Mouse (Mus musculus): ENCODE measurements around the gene Ccdc124. TPM values are rescaled to one million over a fixed set of nuclear protein-coding genes. Genes with fewer than 3 reads are reported as not detected.

Ccdc124 gene
- total and polyA plus RNA-seq, 3 experiments, result 36.2 to 82.0 (median 58.7) TPM

GRCm38 (mm10) chr8:70903112-70903511 is 29.4 kb upstream of the Ccdc124 start:
- H3K4me2 ChIP-seq (ENCODE audit: insufficient read depth, low read depth, poor library complexity, severe bottlenecking), result no peak overlapping the region
- peaks cover 11% of the 10 kb centered on the region for H3K79me2 ChIP-seq (replicated peaks; ENCODE audit: control insufficient read depth, extremely low read depth, insufficient read depth, poor library complexity, severe bottlenecking)
- no peaks in the 10 kb centered on the region for H3K9me3 ChIP-seq (replicated peaks; ENCODE audit: low read length)
- no peak for DNase-seq (ENCODE audit: extremely low read depth)
- H3K27me3 ChIP-seq (replicated peaks), result no peaks in the 10 kb centered on the region
- dilution Hi-C loops (cut with MboI; ENCODE audit: extremely low pct_ligation_motif_present, extremely low pct_unique_long_range_greater_than_20kb, low sequenced_read_pairs) (no loop called here), in situ Hi-C loops (cut with MboI; ENCODE audit: low pct_ligation_motif_present, low pct_unique_long_range_greater_than_20kb, low sequenced_read_pairs) (no loop called here)
- H3K27ac ChIP-seq (ENCODE audit: insufficient read depth, low read depth), result no peak overlapping the region
- H3K9ac ChIP-seq (ENCODE audit: insufficient read depth, low read depth), result no peak overlapping the region
- TF ChIP-seq USF1 (IDR thresholded peaks at IDR 0.05; ENCODE audit: low read depth, low read length) (no peak), SMC3 (IDR thresholded peaks at IDR 0.05; ENCODE audit: low read depth, low read length) (no peak), ZNF384 (IDR thresholded peaks at IDR 0.05; ENCODE audit: low read depth, low read length) (no peak), MEF2A (IDR thresholded peaks at IDR 0.05; ENCODE audit: borderline replicate concordance, low read depth, low read length) (no peak)
- no peak overlapping the region for H3K4me3 ChIP-seq (replicated peaks in 1 of 3; ENCODE audit: low read depth in 2 of 3, low read length in 2 of 3, poor library complexity in 1 of 3)
- H3K36me3 ChIP-seq (replicated peaks in 1 of 2; ENCODE audit: control insufficient read depth in 1 of 2, insufficient read depth in 1 of 2, low read length in 1 of 2), result peaks cover 0 to 4% of the 10 kb centered on the region in 2 experiments
- peaks cover 15 to 60% of the 10 kb centered on the region in 2 experiments for H3K4me1 ChIP-seq (ENCODE audit: control insufficient read depth in 1 of 2, insufficient read depth in 2 of 2)

GRCm38 (mm10) chr8:70902211-70902610 is 28.5 kb upstream of the Ccdc124 start:
- Histone ChIP-seq H3K9ac (ENCODE audit: insufficient read depth, low read depth) (no peak overlapping the region), H3K79me2 (replicated peaks; ENCODE audit: control insufficient read depth, extremely low read depth, insufficient read depth, poor library complexity, severe bottlenecking) (peaks cover 8% of the 10 kb centered on the region), H3K4me3 (replicated peaks in 1 of 3; ENCODE audit: low read depth in 2 of 3, low read length in 2 of 3, poor library complexity in 1 of 3) (no peak overlapping the region), H3K4me2 (ENCODE audit: insufficient read depth, low read depth, poor library complexity, severe bottlenecking) (no peak overlapping the region), H3K9me3 (replicated peaks; ENCODE audit: low read length) (no peaks in the 10 kb centered on the region), H3K36me3 (replicated peaks in 1 of 2; ENCODE audit: control insufficient read depth in 1 of 2, insufficient read depth in 1 of 2, low read length in 1 of 2) (no peaks in the 10 kb centered on the region), H3K27me3 (replicated peaks) (no peaks in the 10 kb centered on the region), H3K4me1 (ENCODE audit: control insufficient read depth in 1 of 2, insufficient read depth in 2 of 2) (peaks cover 15 to 54% of the 10 kb centered on the region in 2 experiments), H3K27ac (ENCODE audit: insufficient read depth, low read depth) (no peak overlapping the region)
- in situ Hi-C loops (cut with MboI; ENCODE audit: low pct_ligation_motif_present, low pct_unique_long_range_greater_than_20kb, low sequenced_read_pairs), result no loop called here
- DNase-seq (ENCODE audit: extremely low read depth), result no peak
- TF ChIP-seq PAX5 (IDR thresholded peaks at IDR 0.05; ENCODE audit: low read length) (no peak), MEF2A (IDR thresholded peaks at IDR 0.05; ENCODE audit: borderline replicate concordance, low read depth, low read length) (no peak), ZKSCAN1 (IDR thresholded peaks at IDR 0.05; ENCODE audit: borderline replicate concordance, low read depth, low read length) (no peak), EP300 (IDR thresholded peaks at IDR 0.05; ENCODE audit: low read length) (no peak), NRF1 (IDR thresholded peaks at IDR 0.05; ENCODE audit: low read depth, low read length) (no peak), ELF1 (IDR thresholded peaks at IDR 0.05; ENCODE audit: low read depth, low read length) (no peak), IRF4 (IDR thresholded peaks at IDR 0.05; ENCODE audit: low read depth, low read length) (no peak), USF1 (IDR thresholded peaks at IDR 0.05; ENCODE audit: low read depth, low read length) (no peak), ZNF384 (IDR thresholded peaks at IDR 0.05; ENCODE audit: low read depth, low read length) (no peak), SIN3A (IDR thresholded peaks at IDR 0.05; ENCODE audit: low read length) (no peak), SMC3 (IDR thresholded peaks at IDR 0.05; ENCODE audit: low read depth, low read length) (no peak), TBP (conservative IDR thresholded peaks at IDR 0.05; ENCODE audit: low read depth, low read length) (no peak)
- dilution Hi-C loops (cut with MboI; ENCODE audit: extremely low pct_ligation_motif_present, extremely low pct_unique_long_range_greater_than_20kb, low sequenced_read_pairs), result no loop called here

- Histone ChIP-seq H3K27me3 (replicated peaks) (no peaks in the 10 kb centered on the region), H3K4me1 (ENCODE audit: control insufficient read depth in 1 of 2, insufficient read depth in 2 of 2) (peaks cover 12 to 47% of the 10 kb centered on the region in 2 experiments), H3K79me2 (replicated peaks; ENCODE audit: control insufficient read depth, extremely low read depth, insufficient read depth, poor library complexity, severe bottlenecking) (peaks cover 12% of the 10 kb centered on the region), H3K9me3 (replicated peaks; ENCODE audit: low read length) (no peaks in the 10 kb centered on the region), H3K4me3 (replicated peaks in 1 of 3; ENCODE audit: low read depth in 2 of 3, low read length in 2 of 3, poor library complexity in 1 of 3) (no peak overlapping the region), H3K4me2 (ENCODE audit: insufficient read depth, low read depth, poor library complexity, severe bottlenecking) (no peak overlapping the region), H3K27ac (ENCODE audit: insufficient read depth, low read depth) (no peak overlapping the region), H3K9ac (ENCODE audit: insufficient read depth, low read depth) (no peak overlapping the region), H3K36me3 (replicated peaks in 1 of 2; ENCODE audit: control insufficient read depth in 1 of 2, insufficient read depth in 1 of 2, low read length in 1 of 2) (peaks cover 4 to 7% of the 10 kb centered on the region in 2 experiments)
- dilution Hi-C loops (cut with MboI; ENCODE audit: extremely low pct_ligation_motif_present, extremely low pct_unique_long_range_greater_than_20kb, low sequenced_read_pairs), result no loop called here
- TF ChIP-seq TBP (conservative IDR thresholded peaks at IDR 0.05; ENCODE audit: low read depth, low read length), result no peak
- TF ChIP-seq ZC3H11A (IDR thresholded peaks at IDR 0.05; ENCODE audit: low read depth, low read length), result no peak
- no peak for TF ChIP-seq TCF12 (IDR thresholded peaks at IDR 0.05; ENCODE audit: low read depth, low read length)
- TF ChIP-seq IRF4 (IDR thresholded peaks at IDR 0.05; ENCODE audit: low read depth, low read length), result no peak
- no peak for TF ChIP-seq USF1 (IDR thresholded peaks at IDR 0.05; ENCODE audit: low read depth, low read length)
- no peak for TF ChIP-seq CHD1 (IDR thresholded peaks at IDR 0.05; ENCODE audit: low read depth, low read length)
- no peak for TF ChIP-seq MAX (IDR thresholded peaks at IDR 0.05; ENCODE audit: low read length)
- TF ChIP-seq PAX5 (IDR thresholded peaks at IDR 0.05; ENCODE audit: low read length), result no peak
- TF ChIP-seq RAD21 (IDR thresholded peaks at IDR 0.05; ENCODE audit: low read depth, low read length), result no peak
- no peak for TF ChIP-seq E2F4 (IDR thresholded peaks at IDR 0.05; ENCODE audit: insufficient replicate concordance, low read depth, low read length)
- no peak for TF ChIP-seq CHD2 (IDR thresholded peaks at IDR 0.05; ENCODE audit: low read length)
- no peak for TF ChIP-seq HCFC1 (IDR thresholded peaks at IDR 0.05; ENCODE audit: low read depth, low read length)
- TF ChIP-seq USF2 (conservative IDR thresholded peaks at IDR 0.05; ENCODE audit: low read depth, low read length), result no peak
- no peak for TF ChIP-seq ZNF384 (IDR thresholded peaks at IDR 0.05; ENCODE audit: low read depth, low read length)
- no peak for TF ChIP-seq ZMIZ1 (IDR thresholded peaks at IDR 0.05; ENCODE audit: low read depth, low read length)
- TF ChIP-seq SMC3 (IDR thresholded peaks at IDR 0.05; ENCODE audit: low read depth, low read length), result no peak
- DNase-seq (ENCODE audit: extremely low read depth), result no peak
- in situ Hi-C loops (cut with MboI; ENCODE audit: low pct_ligation_motif_present, low pct_unique_long_range_greater_than_20kb, low sequenced_read_pairs), result no loop called here
Measured at GRCm38 (mm10) chr8:70900872-70901387, 27.2 kb upstream of the Ccdc124 start.

All from CH12.LX (cell line).